Mouse (Mus musculus): ENCODE measurements around the gene Slc46a1.

Gene Slc46a1

DNA sequence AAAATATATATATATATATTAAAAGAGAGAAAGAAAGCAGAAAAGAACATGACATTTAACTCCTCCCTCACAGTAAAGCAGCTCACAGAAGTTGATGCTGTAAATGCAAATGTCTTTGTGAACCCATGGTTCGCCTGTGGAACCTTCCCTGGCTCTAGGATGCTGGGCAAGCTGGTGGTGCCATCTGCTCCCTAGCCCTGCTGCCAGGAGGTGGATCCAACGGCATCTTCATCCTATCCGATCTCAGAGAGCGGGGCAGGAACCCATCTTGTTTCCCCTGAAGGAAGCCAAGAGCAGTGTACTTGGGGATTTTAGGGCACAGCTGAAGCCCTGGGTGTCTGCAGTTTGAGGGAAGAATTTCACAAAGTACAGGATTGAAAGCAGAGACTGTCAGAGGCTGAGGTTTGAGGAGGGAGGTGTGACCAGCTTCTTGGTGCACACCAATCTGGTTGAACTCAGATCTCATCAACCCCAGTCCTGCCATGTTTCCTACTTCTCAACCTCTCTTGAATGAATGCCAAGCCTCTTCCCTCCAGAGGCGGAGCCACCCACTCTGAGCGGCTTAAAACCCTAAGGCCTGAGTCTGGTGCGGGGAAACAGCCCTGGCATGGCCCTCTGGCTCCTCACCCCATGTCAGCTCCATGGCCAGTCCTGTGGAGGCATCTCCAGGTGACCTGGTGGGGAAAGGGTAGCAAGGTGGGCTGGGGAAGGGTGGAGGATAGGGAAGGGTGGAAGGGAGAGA, 37.6 kb downstream of the Slc46a1 start, which contains the start of gene Sebox:
TSS of gene Sebox (plus strand) at position 539 of the 742 bp plus-strand sequence.
- DNase-seq (ENCODE audit: low spot score): no peak

DNA sequence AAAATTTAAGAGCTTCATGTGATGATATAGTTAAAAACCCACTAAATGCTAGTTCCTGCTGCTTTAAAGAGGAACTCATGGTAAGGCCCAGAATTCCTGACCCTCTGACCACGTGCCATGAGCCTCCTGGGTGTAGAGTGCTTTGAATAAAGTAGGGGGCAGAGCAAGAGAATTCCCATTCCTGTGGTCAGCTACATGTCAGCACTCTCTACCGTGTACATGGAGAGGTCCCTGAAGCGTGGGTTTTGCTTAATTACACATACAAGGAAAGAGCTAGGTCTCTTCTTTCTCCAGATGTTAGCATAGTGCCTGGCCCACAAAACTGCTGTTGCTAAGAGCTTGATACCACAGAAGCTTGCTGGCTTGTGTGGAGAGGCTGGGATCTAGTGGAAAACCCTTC, 39.9 kb downstream of the Slc46a1 start:
- DNase-seq (ENCODE audit: low spot score): no peak

DNA sequence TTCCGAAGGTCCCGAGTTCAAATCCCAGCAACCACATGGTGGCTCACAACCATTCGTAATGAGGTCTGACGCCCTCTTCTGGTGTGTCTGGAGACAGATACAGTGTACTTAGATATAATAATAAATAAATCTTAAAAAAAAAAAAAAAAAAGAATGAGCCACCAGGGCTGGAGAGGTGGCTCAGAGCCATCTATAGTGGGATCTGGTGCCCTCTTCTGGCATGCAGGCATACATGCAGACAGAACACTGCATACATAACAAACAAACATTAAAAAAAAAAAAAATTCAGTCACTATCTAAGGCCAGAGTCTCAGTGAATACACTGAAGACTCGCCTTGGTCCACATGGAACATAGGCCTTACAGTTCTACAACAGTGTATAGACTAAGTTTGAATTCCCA, 43.7 kb downstream of the Slc46a1 start:
- no peak for DNase-seq (ENCODE audit: low spot score)

DNA sequence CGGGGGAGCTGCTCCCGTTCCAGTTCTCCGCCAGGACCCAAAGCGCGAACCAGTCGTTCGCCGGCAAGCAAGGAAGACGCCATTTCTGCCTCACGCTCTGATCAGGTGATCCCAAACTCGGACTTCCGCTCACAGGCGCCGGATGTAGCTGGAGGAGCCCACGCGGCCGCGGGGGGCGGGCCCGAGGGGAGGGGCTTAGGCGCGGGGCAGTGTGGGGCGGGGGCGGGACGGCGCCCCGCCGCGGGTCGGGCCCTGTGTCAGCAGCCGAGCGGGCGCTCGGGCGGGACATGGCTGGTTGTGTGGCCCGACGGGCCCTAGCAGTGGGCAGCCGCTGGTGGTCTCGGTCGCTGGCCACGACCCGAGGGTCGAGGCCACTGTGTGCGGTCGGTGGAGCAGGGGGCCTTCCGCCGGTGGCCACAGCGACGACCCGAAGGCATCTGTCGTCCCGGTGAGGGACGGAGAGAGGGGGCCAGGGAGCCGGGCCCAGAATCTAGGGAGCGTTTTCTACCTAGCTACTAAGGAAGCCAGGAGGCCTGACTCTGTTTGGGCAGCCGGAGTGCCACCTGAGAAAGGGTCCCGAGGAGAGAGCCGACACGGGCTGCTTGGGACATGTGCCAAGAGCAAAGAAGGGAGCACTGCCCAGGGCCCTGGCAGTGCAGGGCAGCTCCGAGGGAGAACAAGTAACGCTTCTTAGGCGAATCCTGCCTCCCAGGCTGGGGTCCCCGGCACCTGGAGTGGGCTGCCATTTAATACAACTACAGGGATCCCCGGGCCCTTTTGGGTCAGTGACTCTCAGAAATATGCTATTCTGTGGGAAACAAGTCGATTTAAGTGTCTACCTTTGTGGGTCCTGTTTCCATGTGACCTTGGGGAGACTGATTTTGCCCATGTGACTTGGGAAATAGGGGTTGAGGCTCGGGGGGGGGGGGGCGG, 46.8 kb downstream of the Slc46a1 start, which contains the start of the genes Tmem199 and Poldip2:
TSS of gene Tmem199 (minus strand) at position 148 of the 933 bp plus-strand sequence.
TSS of gene Poldip2 (plus strand) at position 169 of the 933 bp plus-strand sequence.
- peak; percentile 84 for DNase-seq (ENCODE audit: low spot score)

DNA sequence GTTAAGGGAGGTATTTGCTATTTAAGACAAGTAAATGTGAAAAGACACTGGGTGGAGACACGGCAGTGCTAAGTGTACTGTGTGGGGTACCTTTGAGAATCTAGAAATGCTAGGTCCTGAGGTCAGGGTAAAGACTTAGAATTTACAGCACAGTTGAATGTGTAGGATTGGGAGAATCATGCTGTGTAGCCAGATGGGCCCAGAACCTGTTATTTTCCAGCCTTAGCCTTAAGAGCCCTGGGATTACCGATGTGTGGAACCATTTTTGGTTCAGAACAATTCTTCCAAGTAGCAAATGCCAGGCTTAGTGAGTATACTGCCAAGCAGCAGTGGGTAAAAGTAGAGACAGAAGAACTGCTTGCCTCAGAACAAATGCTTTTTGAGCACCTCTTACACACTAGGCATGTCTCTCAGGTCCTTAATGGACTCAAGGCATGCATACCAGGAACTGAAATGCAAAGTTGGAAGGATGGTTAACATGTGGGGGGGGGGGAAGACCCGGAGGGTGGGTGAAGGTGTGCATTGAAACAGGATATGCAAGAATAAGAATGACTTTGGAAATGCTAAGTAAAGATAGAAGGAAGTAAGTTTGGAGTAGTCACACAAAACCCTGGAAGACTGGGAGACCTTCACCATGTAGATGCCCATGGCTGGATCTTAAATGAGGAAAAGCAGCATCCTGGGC, 47.8 kb downstream of the Slc46a1 start:
- DNase-seq (ENCODE audit: low spot score): no peak

DNA sequence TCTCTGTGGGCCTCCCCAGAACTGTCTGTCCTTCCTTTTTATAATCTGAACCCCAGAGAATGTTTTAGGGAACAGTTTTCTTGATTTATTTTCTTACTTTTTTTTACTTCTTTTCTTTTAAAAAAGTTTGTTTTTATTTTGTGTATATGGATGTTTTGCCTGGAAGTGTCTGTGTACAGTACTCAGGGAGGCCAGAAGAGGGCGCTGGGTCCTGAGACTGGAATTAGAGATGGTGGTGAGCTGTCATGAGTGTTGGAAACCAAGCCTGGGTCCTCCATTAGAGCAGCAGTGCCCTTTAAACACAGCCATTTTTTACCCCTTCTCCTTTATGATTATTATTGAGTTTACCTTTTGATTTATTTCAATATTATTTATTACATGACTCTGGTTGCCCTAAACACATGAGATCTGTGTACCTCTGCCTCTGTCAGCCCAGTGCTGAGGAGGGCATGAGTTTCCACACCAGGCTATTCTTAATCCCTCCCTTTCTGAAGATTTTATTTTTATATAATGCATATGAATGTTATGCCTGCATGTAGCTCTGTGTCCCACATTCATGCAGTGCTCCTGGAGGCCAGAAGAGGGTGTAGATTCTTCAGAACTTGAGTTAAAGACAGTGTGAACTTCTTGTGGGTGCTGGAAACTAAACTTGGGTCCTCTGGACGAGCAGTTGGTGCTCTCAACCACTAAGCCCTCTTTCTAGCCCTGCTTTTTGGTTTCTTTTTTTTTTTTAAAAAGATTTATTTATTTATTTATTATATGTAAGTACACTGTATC, 50.2 kb downstream of the Slc46a1 start:
- no peak for DNase-seq (ENCODE audit: low spot score)

DNA sequence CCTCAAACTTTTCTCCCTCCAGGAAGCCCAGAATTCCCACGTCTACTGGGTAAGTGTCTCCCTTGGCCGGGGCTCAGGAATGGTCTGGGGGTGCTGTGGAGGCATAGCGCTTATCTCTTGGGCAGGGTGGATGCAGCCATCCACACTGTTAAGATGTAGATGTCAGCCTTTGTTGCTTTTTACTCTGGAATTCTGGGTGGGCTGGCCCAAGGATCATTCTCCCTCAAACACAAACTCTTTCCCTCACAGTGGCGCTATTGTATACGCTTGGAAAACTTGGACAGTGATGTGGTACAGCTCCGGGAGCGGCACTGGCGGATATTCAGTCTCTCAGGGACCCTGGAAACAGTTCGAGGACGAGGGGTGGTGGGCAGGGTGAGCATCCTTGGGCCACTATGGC, 53.4 kb downstream of the Slc46a1 start:
- DNase-seq (ENCODE audit: low spot score): no peak
